Mouse (Mus musculus) liver, adult 2 months (tissue): ENCODE results near the gene Endou. TPM values are rescaled to one million over a fixed set of nuclear protein-coding genes. Genes with fewer than 3 reads are reported as not detected.

Source experiments
- DNase-seq: peaks from one replicate; pipeline ENCODE4 v3.0.0-alpha.2; 2011; ENCODE audit warnings: low read depth, low spot score; ENCODE audit errors: extremely low read depth
- H3K27ac ChIP-seq: fragments of 200-500 bp; replicated peaks from 2 replicates; pipeline ENCODE4 v1.5.1; 2012; ENCODE audit warnings: low read depth, mild to moderate bottlenecking, control low read depth, inconsistent platforms, low read length; ENCODE audit not compliant: insufficient read depth
- H3K27me3 ChIP-seq: fragments of 200-500 bp; 2 replicates; pipeline ENCODE4 v1.6.1; 2012; ENCODE audit warnings: mild to moderate bottlenecking, moderate library complexity, low read length, inconsistent platforms; ENCODE audit not compliant: control insufficient read depth, insufficient read depth
- H3K36me3 ChIP-seq: fragments of 200-500 bp; 2 replicates; pipeline ENCODE4 v1.6.1; 2012; ENCODE audit warnings: low read length, inconsistent platforms; ENCODE audit not compliant: control insufficient read depth, insufficient read depth
- H3K4me1 ChIP-seq: fragments of 200-500 bp; 2 replicates; pipeline ENCODE4 v1.6.1; 2011; ENCODE audit warnings: low read length; ENCODE audit not compliant: control insufficient read depth, insufficient read depth
- H3K4me3 ChIP-seq: fragments of 200-500 bp; 2 replicates; pipeline ENCODE4 v1.5.1; 2011; ENCODE audit warnings: low read depth, mild to moderate bottlenecking, control low read depth, low read length, moderate library complexity; ENCODE audit not compliant: insufficient read depth
- H3K79me2 ChIP-seq: fragments of 200-500 bp; 2 replicates; pipeline ENCODE4 v1.6.1; 2012; ENCODE audit warnings: inconsistent platforms, mild to moderate bottlenecking, low read length, moderate library complexity; ENCODE audit not compliant: control insufficient read depth, insufficient read depth
- H3K9ac ChIP-seq: fragments of 200-500 bp; 2 replicates; pipeline ENCODE4 v1.6.1; 2012; ENCODE audit warnings: low read depth, mild to moderate bottlenecking, control low read depth, inconsistent platforms, low read length
- CTCF ChIP-seq: fragments of 200-500 bp; IDR thresholded peaks from 2 replicates; pipeline ENCODE4 v1.5.1; 2011; ENCODE audit warnings: low read depth, low read length, control low read depth
- POLR2A ChIP-seq: fragments of 200-500 bp; IDR thresholded peaks from 2 replicates; pipeline ENCODE4 v1.6.1; 2011; ENCODE audit warnings: low read length, control low read depth; ENCODE audit not compliant: insufficient read depth; ENCODE audit errors: extremely low read depth
- WGBS: fragments of 180-500 bp; shearing (Covaris S2); methylation state at CpG from one replicate; pipeline ENCODE4 v1.1.7; 2018; 5-methylcytosine and 5-hydroxymethylcytosine counted together
- polyA plus RNA-seq: library from polyadenylated mRNA; depleted of rRNA; stranded (reverse); fragments of >200 nt; gene quantifications from 2 replicates; pipeline ENCODE4 v1.2.3, GENCODE M21; 2012
- total RNA-seq: library from RNA; depleted of rRNA; stranded (reverse); fragments of >200 nt; gene quantifications from 2 replicates; pipeline ENCODE4 v1.2.3, GENCODE M21; 2014

The Endou gene
- total and polyA plus RNA-seq, 2 experiments: 0.32 to 0.55 TPM

- H3K79me2 ChIP-seq: no peaks in the 10 kb centered on the region
- no peak for DNase-seq
- H3K27me3 ChIP-seq: no peaks in the 10 kb centered on the region
- H3K27ac ChIP-seq: peak overlapping the region; percentile 93
- 79% methylated on average over 5 of the region's 5 CpGs for WGBS
- no peak overlapping the region for H3K4me3 ChIP-seq
- TF ChIP-seq POLR2A: no peak
- no peak for TF ChIP-seq CTCF
- no peak overlapping the region for H3K9ac ChIP-seq
- H3K36me3 ChIP-seq: no peaks in the 10 kb centered on the region
- H3K4me1 ChIP-seq: peaks cover 5% of the 10 kb centered on the region
These were observed 42.8 kb upstream of the Endou start for GRCm38 (mm10) chr15:97773961-97774370.

- Histone ChIP-seq H3K27me3 (no peaks in the 10 kb centered on the region), H3K27ac (peak overlapping the region; percentile 48), H3K4me1 (peaks cover 5% of the 10 kb centered on the region; the same call in 1 of the 2 replicates), H3K79me2 (no peaks in the 10 kb centered on the region), H3K4me3 (no peak overlapping the region), H3K9ac (no peak overlapping the region; the same call in 1 of the 2 replicates), H3K36me3 (no peaks in the 10 kb centered on the region)
- no peak for DNase-seq
- TF ChIP-seq POLR2A (no peak), CTCF (no peak)
- 46% methylated on average over 5 of the region's 5 CpGs for WGBS
These were observed 42.0 kb upstream of the Endou start for GRCm38 (mm10) chr15:97773108-97773507.

- no peak overlapping the region for H3K27ac ChIP-seq
- H3K4me3 ChIP-seq: no peak overlapping the region
- DNase-seq: no peak
- TF ChIP-seq POLR2A (no peak), CTCF (no peak)
- no peaks in the 10 kb centered on the region for H3K36me3 ChIP-seq
- no peak overlapping the region for H3K9ac ChIP-seq
- WGBS: 88% methylated on average over 8 of the region's 8 CpGs
- no peaks in the 10 kb centered on the region; the same call in 1 of the 2 replicates for H3K27me3 ChIP-seq
- H3K4me1 ChIP-seq: peaks cover 5% of the 10 kb centered on the region; the same call in 1 of the 2 replicates
- no peaks in the 10 kb centered on the region for H3K79me2 ChIP-seq
These were observed 39.1 kb upstream of the Endou start for GRCm38 (mm10) chr15:97770280-97770679.

- Histone ChIP-seq H3K27me3 (no peaks in the 10 kb centered on the region; the same call in 1 of the 2 replicates), H3K79me2 (no peaks in the 10 kb centered on the region), H3K9ac (peak overlapping the region; percentile 56), H3K36me3 (no peaks in the 10 kb centered on the region), H3K4me1 (no peaks in the 10 kb centered on the region; the same call in 1 of the 2 replicates), H3K27ac (peak overlapping the region; percentile 54), H3K4me3 (peak overlapping the region; percentile 55)
- no peak for DNase-seq
- TF ChIP-seq POLR2A (no peak), CTCF (peak; percentile 24)
- WGBS: 5% methylated on average over 18 of the region's 18 CpGs
These were observed 37.1 kb upstream of the Endou start for GRCm38 (mm10) chr15:97768192-97768591.

- Histone ChIP-seq H3K4me1 (peaks cover under 1% of the 10 kb centered on the region; the same call in 1 of the 2 replicates), H3K4me3 (peak within 1 kb of the TSS; percentile 55), H3K79me2 (no peaks in the 10 kb centered on the region), H3K27ac (peak within 1 kb of the TSS; percentile 54), H3K9ac (peak within 1 kb of the TSS; percentile 56), H3K27me3 (no peaks in the 10 kb centered on the region; the same call in 1 of the 2 replicates), H3K36me3 (no peaks in the 10 kb centered on the region)
- DNase-seq: no peak
- 2% methylated on average over 44 of the region's 44 CpGs for WGBS
- TF ChIP-seq CTCF (peak; percentile 68), POLR2A (0 out of 2 replicates have a peak, but pooled peaks have one; percentile 14)
These were observed 36.4 kb upstream of the Endou start, which contains the start of gene Rapgef3 for GRCm38 (mm10) chr15:97767280-97768186. TSS of gene Rapgef3 (minus strand) at chr15:97767972.
